Mouse (Mus musculus): ENCODE results near the gene Ssb. TPM values are rescaled to one million over a fixed set of nuclear protein-coding genes. Genes with fewer than 3 reads are reported as not detected.

Ssb gene
- polyA plus RNA-seq, 1 experiment from 2014 or later: 328 TPM

DNA sequence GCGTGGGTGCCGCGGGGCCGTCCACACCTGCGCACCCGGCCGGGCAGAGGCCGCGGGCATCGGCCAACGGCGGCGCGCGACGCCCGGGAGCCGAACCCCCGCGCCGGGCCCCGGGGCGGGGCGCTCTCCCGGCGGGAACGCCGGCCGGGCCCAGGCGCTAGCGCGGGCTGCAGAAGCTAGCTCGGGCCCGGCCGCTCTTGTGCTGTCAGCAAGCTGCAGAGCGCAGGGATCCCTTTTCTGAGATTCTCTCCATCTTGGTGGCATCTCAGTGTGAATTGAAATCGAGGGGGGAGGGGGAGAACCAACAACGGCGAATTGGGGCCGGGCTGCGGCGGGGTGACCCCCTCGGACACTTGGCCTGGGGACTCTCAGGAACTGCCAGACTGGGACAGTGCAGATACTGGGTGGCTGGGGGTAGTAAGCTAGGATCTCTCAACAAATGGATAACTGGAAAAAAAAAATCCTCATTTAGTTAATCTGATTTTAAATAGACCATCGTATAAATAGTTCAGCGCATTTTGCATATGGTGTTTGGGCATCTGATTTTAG, 38.2 kb upstream of the Ssb start:
- 1% methylated on average over 42 of the region's 45 CpGs for WGBS
- no peak for TF ChIP-seq CTCF (IDR thresholded peaks at IDR 0.05; ENCODE audit: low read depth)
- ATAC-seq (ENCODE audit: insufficient read depth): peak; percentile 79

DNA sequence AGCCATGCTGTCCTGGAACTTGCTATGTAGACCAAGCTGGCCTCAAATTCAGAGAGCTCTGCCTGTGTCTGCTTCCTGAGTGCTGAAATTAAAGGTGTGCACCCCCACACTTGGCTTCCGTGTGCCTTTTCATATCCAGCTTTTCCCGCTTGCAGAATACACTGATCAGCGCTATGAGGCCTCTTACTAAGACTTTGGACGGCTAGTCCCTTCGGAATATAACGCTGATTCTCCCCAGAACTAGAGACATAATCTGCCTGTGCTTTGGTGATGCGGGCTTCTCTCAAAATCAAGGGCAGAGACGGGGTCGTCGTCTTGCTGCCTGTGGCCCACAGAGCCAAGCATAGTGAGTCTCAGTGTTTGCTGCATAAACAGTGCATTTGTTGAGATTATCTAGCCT, 35.5 kb upstream of the Ssb start:
- DNase-seq (no peak), ATAC-seq (ENCODE audit: insufficient read depth) (no peak)
- Histone ChIP-seq H3K4me3 (ENCODE audit: low read depth, low read length) (no peak overlapping the region), H3K27me3 (ENCODE audit: insufficient read depth, low read length) (no peaks in the 10 kb centered on the region), H3K9ac (no peak overlapping the region), H3K27ac (ENCODE audit: low read depth) (peak overlapping the region; percentile 58; the same call in 1 of the 2 replicates), H3K4me1 (ENCODE audit: insufficient read depth) (no peaks in the 10 kb centered on the region), H3K36me3 (ENCODE audit: insufficient read depth) (peaks cover 42% of the 10 kb centered on the region), H3K9me3 (ENCODE audit: low read depth, low read length) (no peaks in the 10 kb centered on the region), H3K4me2 (0 out of 2 replicates have a peak overlapping the region, but pooled peaks have one; percentile 15)
- 54% methylated on average over 10 of the region's 10 CpGs for whole genome bisulfite sequencing
- TF ChIP-seq CTCF (IDR thresholded peaks at IDR 0.05; ENCODE audit: low read depth): no peak

More for the DNA sequence above, 38.2 kb upstream of the Ssb start:
- Histone ChIP-seq H3K4me3 (ENCODE audit: low read depth, low read length) (peak overlapping the region; percentile 82), H3K4me1 (ENCODE audit: insufficient read depth) (no peaks in the 10 kb centered on the region), H3K27ac (ENCODE audit: low read depth) (peak overlapping the region; percentile 96), H3K4me2 (peak overlapping the region; percentile 63), H3K9me3 (ENCODE audit: low read depth, low read length) (no peaks in the 10 kb centered on the region), H3K9ac (peak overlapping the region; percentile 95), H3K27me3 (ENCODE audit: insufficient read depth, low read length) (no peaks in the 10 kb centered on the region), H3K36me3 (ENCODE audit: insufficient read depth) (peaks cover 22% of the 10 kb centered on the region)
- DNase-seq: peak; percentile 80

- Histone ChIP-seq H3K36me3 (ENCODE audit: insufficient read depth) (peaks cover 47% of the 10 kb centered on the region), H3K4me1 (ENCODE audit: insufficient read depth) (no peaks in the 10 kb centered on the region), H3K4me3 (ENCODE audit: low read depth, low read length) (no peak overlapping the region), H3K4me2 (peak overlapping the region; percentile 18; the same call in 1 of the 2 replicates), H3K9me3 (ENCODE audit: low read depth, low read length) (no peaks in the 10 kb centered on the region), H3K27me3 (ENCODE audit: insufficient read depth, low read length) (no peaks in the 10 kb centered on the region), H3K27ac (ENCODE audit: low read depth) (peak overlapping the region; percentile 58; the same call in 1 of the 2 replicates), H3K9ac (no peak overlapping the region)
- TF ChIP-seq CTCF (IDR thresholded peaks at IDR 0.05; ENCODE audit: low read depth): no peak
- ATAC-seq (ENCODE audit: insufficient read depth) (no peak), DNase-seq (peak; percentile 58)
- 26% methylated on average over 2 of the region's 2 CpGs for WGBS
Observed at GRCm38 (mm10) chr2:69826380-69826779, 35.0 kb upstream of the Ssb start.

GRCm38 (mm10) chr2:69828031-69828430, 33.3 kb upstream of the Ssb start:
- no peak overlapping the region for H3K4me2 ChIP-seq
- H3K27ac ChIP-seq (ENCODE audit: low read depth): no peak overlapping the region
- no peak overlapping the region for H3K4me3 ChIP-seq (ENCODE audit: low read depth, low read length)
- no peaks in the 10 kb centered on the region for H3K4me1 ChIP-seq (ENCODE audit: insufficient read depth)
- 22% methylated on average over 7 of the region's 7 CpGs for WGBS
- H3K9me3 ChIP-seq (ENCODE audit: low read depth, low read length): no peaks in the 10 kb centered on the region
- peaks cover 57% of the 10 kb centered on the region for H3K36me3 ChIP-seq (ENCODE audit: insufficient read depth)
- ATAC-seq (ENCODE audit: insufficient read depth) (no peak), DNase-seq (no peak)
- no peaks in the 10 kb centered on the region for H3K27me3 ChIP-seq (ENCODE audit: insufficient read depth, low read length)
- TF ChIP-seq CTCF (IDR thresholded peaks at IDR 0.05; ENCODE audit: low read depth): no peak
- no peak overlapping the region for H3K9ac ChIP-seq

DNA sequence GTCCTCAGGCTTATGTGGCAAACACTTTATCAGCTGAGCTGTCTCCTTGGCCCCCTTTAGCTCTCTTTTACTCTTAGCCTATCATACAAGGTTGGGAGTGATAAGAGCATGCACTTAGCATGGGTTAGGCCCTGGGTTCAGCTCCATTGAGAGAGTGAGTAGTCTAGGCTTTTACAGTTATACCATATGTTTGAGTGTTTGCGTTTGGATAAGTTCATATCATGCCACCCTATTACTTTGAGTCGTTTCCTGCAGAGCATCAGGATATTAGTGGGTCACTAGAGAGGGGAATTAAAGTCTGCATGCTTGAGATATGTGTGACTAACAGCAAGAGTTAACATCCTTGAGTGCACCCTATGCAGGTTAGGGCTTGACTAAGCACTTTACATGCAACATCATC, 31.7 kb upstream of the Ssb start:
- no peaks in the 10 kb centered on the region for H3K9me3 ChIP-seq (ENCODE audit: low read depth, low read length)
- no peak overlapping the region for H3K27ac ChIP-seq (ENCODE audit: low read depth)
- ATAC-seq (ENCODE audit: insufficient read depth): no peak
- no peak overlapping the region for H3K4me3 ChIP-seq (ENCODE audit: low read depth, low read length)
- H3K9ac ChIP-seq: no peak overlapping the region
- H3K4me2 ChIP-seq: no peak overlapping the region
- TF ChIP-seq CTCF (IDR thresholded peaks at IDR 0.05; ENCODE audit: low read depth): no peak
- DNase-seq: no peak
- H3K27me3 ChIP-seq (ENCODE audit: insufficient read depth, low read length): no peaks in the 10 kb centered on the region
- 70% methylated on average over 2 of the region's 2 CpGs for WGBS
- H3K4me1 ChIP-seq (ENCODE audit: insufficient read depth): no peaks in the 10 kb centered on the region
- H3K36me3 ChIP-seq (ENCODE audit: insufficient read depth): peaks cover 67% of the 10 kb centered on the region

DNA sequence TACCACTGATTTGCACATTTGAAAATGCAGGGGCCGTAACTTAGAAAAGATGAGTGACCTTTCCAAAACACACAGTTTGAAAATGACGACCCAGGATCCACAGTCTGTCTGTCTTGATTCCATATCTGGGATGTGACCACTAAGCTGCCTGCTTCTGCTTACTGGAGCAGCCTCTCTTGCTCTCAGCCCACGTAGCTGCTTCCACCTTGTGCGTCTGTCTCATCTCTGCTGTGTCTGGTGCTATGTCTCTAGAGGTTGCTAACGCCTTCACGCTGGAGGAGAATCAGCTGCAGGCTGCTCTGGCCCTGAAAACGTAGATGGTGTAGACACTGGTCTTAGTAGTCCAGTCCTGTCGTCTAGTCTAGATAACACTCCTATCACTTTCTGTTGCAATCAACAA, 31.2 kb upstream of the Ssb start:
- WGBS: 84% methylated on average over 8 of the region's 8 CpGs
- no peak overlapping the region for H3K9ac ChIP-seq
- DNase-seq: no peak
- peaks cover 66% of the 10 kb centered on the region for H3K36me3 ChIP-seq (ENCODE audit: insufficient read depth)
- no peak overlapping the region for H3K27ac ChIP-seq (ENCODE audit: low read depth)
- no peak overlapping the region for H3K4me2 ChIP-seq
- no peak overlapping the region for H3K4me3 ChIP-seq (ENCODE audit: low read depth, low read length)
- ATAC-seq (ENCODE audit: insufficient read depth): no peak
- no peak for TF ChIP-seq CTCF (IDR thresholded peaks at IDR 0.05; ENCODE audit: low read depth)
- H3K4me1 ChIP-seq (ENCODE audit: insufficient read depth): no peaks in the 10 kb centered on the region
- no peaks in the 10 kb centered on the region for H3K9me3 ChIP-seq (ENCODE audit: low read depth, low read length)
- H3K27me3 ChIP-seq (ENCODE audit: insufficient read depth, low read length): no peaks in the 10 kb centered on the region

DNA sequence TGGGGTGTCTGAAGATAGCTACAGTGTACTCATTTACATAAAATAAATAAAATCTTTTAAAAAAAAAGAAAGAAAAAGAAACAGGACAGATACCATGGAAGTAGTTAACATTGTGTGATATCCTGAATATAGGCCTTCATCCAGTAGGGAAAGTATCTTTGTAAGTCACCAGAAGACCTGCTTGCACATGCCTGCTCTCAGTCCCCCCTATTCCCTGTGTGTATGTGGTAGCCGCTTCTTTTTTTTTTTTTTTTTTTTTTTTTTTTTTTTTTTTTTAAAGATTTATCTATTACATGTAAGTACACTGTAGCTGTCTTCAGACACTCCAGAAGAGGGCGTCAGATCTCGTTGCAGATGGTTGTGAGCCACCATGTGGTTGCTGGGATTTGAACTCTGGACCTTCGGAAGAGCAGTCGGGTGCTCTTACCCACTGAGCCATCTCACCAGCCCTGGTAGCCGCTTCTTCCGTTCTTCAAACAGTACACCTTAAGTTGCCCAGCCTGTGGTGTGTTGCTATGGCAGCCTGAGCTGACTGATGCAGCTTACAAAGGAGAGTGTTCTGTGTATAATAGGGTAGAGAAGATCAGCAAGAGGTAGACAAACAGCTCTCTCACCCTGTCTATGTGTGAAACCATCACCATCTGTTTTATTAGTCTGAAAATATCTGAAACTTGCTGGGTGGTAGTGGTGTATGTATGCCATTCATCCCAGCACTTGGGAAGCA, 24.0 kb upstream of the Ssb start:
- H3K9ac ChIP-seq: no peak overlapping the region
- peaks cover 44% of the 10 kb centered on the region for H3K36me3 ChIP-seq (ENCODE audit: insufficient read depth)
- H3K27ac ChIP-seq (ENCODE audit: low read depth): no peak overlapping the region
- ATAC-seq (ENCODE audit: insufficient read depth): no peak
- no peaks in the 10 kb centered on the region for H3K27me3 ChIP-seq (ENCODE audit: insufficient read depth, low read length)
- no peaks in the 10 kb centered on the region for H3K9me3 ChIP-seq (ENCODE audit: low read depth, low read length)
- 72% methylated on average over 6 of the region's 7 CpGs for WGBS
- no peak overlapping the region for H3K4me3 ChIP-seq (ENCODE audit: low read depth, low read length)
- H3K4me2 ChIP-seq: no peak overlapping the region
- H3K4me1 ChIP-seq (ENCODE audit: insufficient read depth): no peaks in the 10 kb centered on the region
- no peak for DNase-seq
- no peak for TF ChIP-seq CTCF (IDR thresholded peaks at IDR 0.05; ENCODE audit: low read depth)

Measured in lung, embryonic 14.5 days (tissue).